Mouse (Mus musculus): ENCODE data around the gene Was. TPM values are rescaled to one million over a fixed set of nuclear protein-coding genes. Genes with fewer than 3 reads are reported as not detected.
"Not testable (repeated sequence)": the region's sequence is repeated elsewhere in the genome, so short reads cannot be mapped to it uniquely, and the experiment has no call there.

The Was gene
- polyA plus RNA-seq, 1 experiment: 6.0 TPM

- Histone ChIP-seq H3K4me3 (ENCODE audit: low read depth, low read length) (peak overlapping the region; percentile 50), H3K36me3 (ENCODE audit: control insufficient read depth, insufficient read depth, low read length) (0 out of 2 replicates have a peak, but pooled peaks cover 2% of the 10 kb centered on the region), H3K27ac (ENCODE audit: insufficient read depth, low read depth, low read length) (peak overlapping the region; percentile 27; the same call in 1 of the 2 replicates), H3K27me3 (ENCODE audit: control insufficient read depth, insufficient read depth, low read length) (no peaks in the 10 kb centered on the region), H3K4me1 (ENCODE audit: control insufficient read depth, insufficient read depth, insufficient read length, low read length) (peaks cover 2% of the 10 kb centered on the region; the same call in 1 of the 2 replicates)
- WGBS: 20% methylated on average over 3 of the region's 3 CpGs
- TF ChIP-seq POLR2A (IDR thresholded peaks at IDR 0.05; ENCODE audit: low read depth, low read length): no peak
- TF ChIP-seq CTCF (IDR thresholded peaks at IDR 0.05; ENCODE audit: extremely low read depth, insufficient read length, insufficient replicate concordance, low read depth, low read length): no peak
Measured at GRCm38 (mm10) chrX:8075104-8075503, 15.2 kb downstream of the Was start.

DNA sequence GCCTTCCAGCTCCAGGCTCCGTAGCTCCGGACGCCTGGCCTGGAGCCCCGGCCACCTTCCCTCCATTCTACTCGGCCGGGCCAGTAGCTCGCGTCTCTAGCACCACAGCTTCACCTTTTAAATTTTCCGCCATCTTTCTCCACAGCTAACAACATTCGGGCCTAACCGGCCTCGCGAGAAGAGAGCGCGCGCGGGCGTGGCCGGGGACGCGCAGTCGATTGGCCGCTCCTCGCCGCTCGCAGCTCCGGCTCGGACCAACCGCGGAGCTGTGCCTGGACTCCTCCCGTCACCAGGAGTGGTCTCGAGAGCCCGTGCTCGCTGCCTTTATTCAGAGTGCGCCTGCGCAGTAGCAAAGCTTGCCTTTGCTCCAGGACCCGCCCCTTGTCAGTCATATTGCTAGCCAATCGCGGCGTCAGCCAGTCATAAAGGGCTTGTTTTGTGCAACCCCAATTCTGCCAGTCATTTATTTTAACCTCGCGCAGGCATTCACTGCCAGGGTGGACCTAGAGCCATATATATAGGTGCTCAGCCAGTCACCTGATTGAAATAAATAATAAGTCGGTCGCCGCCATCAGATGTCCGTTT lies 15.8 kb downstream of the Was start, which contains the start of gene Suv39h1:
Gene Suv39h1 (minus strand): TSS at position 331 of the 585 bp plus-strand sequence.
- Histone ChIP-seq H3K36me3 (ENCODE audit: control insufficient read depth, insufficient read depth, low read length) (peaks cover 2% of the 10 kb centered on the region; the same call in 1 of the 2 replicates), H3K27me3 (ENCODE audit: control insufficient read depth, insufficient read depth, low read length) (no peaks in the 10 kb centered on the region), H3K4me3 (ENCODE audit: low read depth, low read length) (peak within 1 kb of the TSS; percentile 87), H3K4me1 (ENCODE audit: control insufficient read depth, insufficient read depth, insufficient read length, low read length) (peaks cover 2% of the 10 kb centered on the region; the same call in 1 of the 2 replicates), H3K27ac (ENCODE audit: insufficient read depth, low read depth, low read length) (peak within 1 kb of the TSS; percentile 27)
- TF ChIP-seq POLR2A (IDR thresholded peaks at IDR 0.05; ENCODE audit: low read depth, low read length) (no peak), CTCF (IDR thresholded peaks at IDR 0.05; ENCODE audit: extremely low read depth, insufficient read length, insufficient replicate concordance, low read depth, low read length) (no peak)
- 17% methylated on average over 46 of the region's 46 CpGs for WGBS

GRCm38 (mm10) chrX:8073881-8074429 lies 16.3 kb downstream of the Was start:
- peak overlapping the region; percentile 87 for H3K4me3 ChIP-seq (ENCODE audit: low read depth, low read length)
- no peak overlapping the region; the same call in none of the 2 replicates for H3K27ac ChIP-seq (ENCODE audit: insufficient read depth, low read depth, low read length)
- 15% methylated on average over 61 of the region's 64 CpGs for WGBS
- H3K27me3 ChIP-seq (ENCODE audit: control insufficient read depth, insufficient read depth, low read length): no peaks in the 10 kb centered on the region
- no peak for TF ChIP-seq POLR2A (IDR thresholded peaks at IDR 0.05; ENCODE audit: low read depth, low read length)
- TF ChIP-seq CTCF (IDR thresholded peaks at IDR 0.05; ENCODE audit: extremely low read depth, insufficient read length, insufficient replicate concordance, low read depth, low read length): no peak
- peaks cover 2% of the 10 kb centered on the region; the same call in 1 of the 2 replicates for H3K4me1 ChIP-seq (ENCODE audit: control insufficient read depth, insufficient read depth, insufficient read length, low read length)
- peaks cover 4% of the 10 kb centered on the region; the same call in 1 of the 2 replicates for H3K36me3 ChIP-seq (ENCODE audit: control insufficient read depth, insufficient read depth, low read length)

- Histone ChIP-seq H3K4me3 (ENCODE audit: low read depth, low read length) (no peak overlapping the region), H3K4me1 (ENCODE audit: control insufficient read depth, insufficient read depth, insufficient read length, low read length) (no peaks in the 10 kb centered on the region), H3K36me3 (ENCODE audit: control insufficient read depth, insufficient read depth, low read length) (peaks cover 8% of the 10 kb centered on the region), H3K27me3 (ENCODE audit: control insufficient read depth, insufficient read depth, low read length) (no peaks in the 10 kb centered on the region), H3K27ac (ENCODE audit: insufficient read depth, low read depth, low read length) (no peak overlapping the region)
- no peak for TF ChIP-seq POLR2A (IDR thresholded peaks at IDR 0.05; ENCODE audit: low read depth, low read length)
- TF ChIP-seq CTCF (IDR thresholded peaks at IDR 0.05; ENCODE audit: extremely low read depth, insufficient read length, insufficient replicate concordance, low read depth, low read length): no peak
- 83% methylated on average over 1 of the region's 1 CpGs for WGBS
Measured at GRCm38 (mm10) chrX:8069166-8069565, 21.1 kb downstream of the Was start.

DNA sequence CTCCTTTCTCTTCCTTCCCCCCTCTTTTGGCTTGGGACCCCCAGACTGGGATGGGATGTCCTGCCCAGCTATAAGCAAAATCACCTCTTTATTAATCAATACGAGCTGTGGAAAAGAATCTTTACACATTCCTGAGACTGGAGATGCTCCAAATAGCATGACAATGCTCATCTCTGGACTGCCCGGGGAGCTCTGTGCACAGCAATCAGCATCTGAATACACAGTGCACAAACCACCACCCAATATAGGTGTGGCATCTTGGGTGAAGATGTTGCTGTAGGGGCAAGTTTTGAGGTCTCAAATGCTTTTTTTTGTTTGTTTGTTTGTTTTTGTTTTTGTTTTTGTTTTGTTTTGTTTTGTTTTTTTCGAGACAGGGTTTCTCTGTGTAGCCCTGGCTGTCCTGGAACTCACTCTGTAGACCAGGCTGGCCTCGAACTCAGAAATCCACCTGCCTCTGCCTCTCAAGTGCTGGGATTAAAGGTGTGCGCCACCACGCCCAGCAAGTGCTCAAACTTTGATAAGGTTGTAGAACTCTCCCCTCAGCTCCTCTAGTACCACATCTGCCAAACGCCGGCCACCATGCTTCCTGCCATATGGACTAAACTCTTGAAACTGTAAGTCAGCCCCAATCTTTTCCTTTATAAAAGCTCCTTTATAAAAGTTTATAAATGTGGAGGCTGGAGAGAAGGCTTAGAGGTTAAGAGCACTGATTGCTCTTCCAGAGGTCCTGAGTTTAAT lies 39.1 kb downstream of the Was start:
- H3K27me3 ChIP-seq (ENCODE audit: control insufficient read depth, insufficient read depth, low read length); H3K4me1 ChIP-seq (ENCODE audit: control insufficient read depth, insufficient read depth, insufficient read length, low read length); H3K36me3 ChIP-seq (ENCODE audit: control insufficient read depth, insufficient read depth, low read length); H3K4me3 ChIP-seq (ENCODE audit: low read depth, low read length); H3K27ac ChIP-seq (ENCODE audit: insufficient read depth, low read depth, low read length): not testable (repeated sequence)
- 79% methylated on average over 8 of the region's 8 CpGs for WGBS

DNA sequence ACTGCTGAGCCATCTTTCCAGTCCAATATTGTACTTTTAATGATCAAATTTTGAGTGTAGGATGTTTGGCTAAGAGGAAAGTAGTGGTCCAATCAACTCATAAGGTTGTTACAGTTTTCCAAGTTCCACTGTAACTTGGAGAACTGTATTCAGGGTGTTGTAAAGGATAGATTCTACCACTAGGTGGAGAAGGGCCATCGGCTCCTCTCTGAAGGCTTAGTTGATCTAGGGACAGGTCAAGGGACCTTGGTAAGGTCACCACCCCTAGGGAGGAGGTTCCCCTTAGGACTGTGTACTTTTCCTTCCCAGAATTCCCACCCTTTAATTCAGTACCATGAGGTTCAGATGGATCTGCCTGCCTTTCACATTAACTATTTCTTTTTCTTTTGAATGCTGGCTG lies 57.3 kb downstream of the Was start:
- WGBS: 53% methylated on average over 1 of the region's 1 CpGs
- TF ChIP-seq POLR2A (IDR thresholded peaks at IDR 0.05; ENCODE audit: low read depth, low read length) (no peak), CTCF (IDR thresholded peaks at IDR 0.05; ENCODE audit: extremely low read depth, insufficient read length, insufficient replicate concordance, low read depth, low read length) (0 out of 2 replicates have a peak, but pooled peaks have one; percentile 6)
- no peak overlapping the region for H3K27ac ChIP-seq (ENCODE audit: insufficient read depth, low read depth, low read length)
- no peaks in the 10 kb centered on the region for H3K4me1 ChIP-seq (ENCODE audit: control insufficient read depth, insufficient read depth, insufficient read length, low read length)
- no peak overlapping the region for H3K4me3 ChIP-seq (ENCODE audit: low read depth, low read length)
- no peaks in the 10 kb centered on the region for H3K36me3 ChIP-seq (ENCODE audit: control insufficient read depth, insufficient read depth, low read length)
- no peaks in the 10 kb centered on the region for H3K27me3 ChIP-seq (ENCODE audit: control insufficient read depth, insufficient read depth, low read length)

Other genes with a start within 250 kb of the Was start
- 22.0 and 45.8 TPM in 2 replicates for gene Otud5, start 249.1 kb downstream of the Was start, polyA plus RNA-seq (2012; rRNA removed)
- gene Pim2, start 212.2 kb downstream of the Was start, polyA plus RNA-seq (2012; rRNA removed): 6.8 and 14.5 TPM in 2 replicates
- gene Slc35a2, start 206.5 kb downstream of the Was start, polyA plus RNA-seq (2012; rRNA removed): 53.4 and 99.6 TPM in 2 replicates
- 15.0 and 31.7 TPM in 2 replicates for gene Pqbp1, start 191.2 kb downstream of the Was start, polyA plus RNA-seq (2012; rRNA removed)
- gene Timm17b, start 191.1 kb downstream of the Was start, polyA plus RNA-seq (2012; rRNA removed): 20.8 and 31.8 TPM in 2 replicates
- gene Gm10491, start 182.7 kb downstream of the Was start, polyA plus RNA-seq (2012; rRNA removed): not detected in 2 replicates
- not detected in 2 replicates for gene Gm10490, start 181.0 kb downstream of the Was start, polyA plus RNA-seq (2012; rRNA removed)
- gene Pcsk1n, start 170.7 kb downstream of the Was start, polyA plus RNA-seq (2012; rRNA removed): 10.8 and 21.1 TPM in 2 replicates
- not detected in 2 replicates for gene Eras, start 161.9 kb downstream of the Was start, polyA plus RNA-seq (2012; rRNA removed)
- 5.8 and 11.0 TPM in 2 replicates for gene Hdac6, start 142.6 kb downstream of the Was start, polyA plus RNA-seq (2012; rRNA removed)
- 0.25 and 0.47 TPM in 2 replicates for gene Gata1, start 112.4 kb downstream of the Was start, polyA plus RNA-seq (2012; rRNA removed)
- gene Glod5, start 72.0 kb downstream of the Was start, polyA plus RNA-seq (2012; rRNA removed): 10.0 and 20.4 TPM in 2 replicates
- gene Suv39h1, start 15.7 kb downstream of the Was start, polyA plus RNA-seq (2012; rRNA removed): 4.5 and 9.2 TPM in 2 replicates
- gene Wdr13, start 42.4 kb upstream of the Was start, polyA plus RNA-seq (2012; rRNA removed): 81.7 and 93.0 TPM in 2 replicates
- 22.2 and 31.7 TPM in 2 replicates for gene Rbm3, start 55.4 kb upstream of the Was start, polyA plus RNA-seq (2012; rRNA removed)
- gene Tbc1d25, start 85.7 kb upstream of the Was start, polyA plus RNA-seq (2012; rRNA removed): 7.6 and 8.4 TPM in 2 replicates
- gene Ebp, start 103.0 kb upstream of the Was start, polyA plus RNA-seq (2012; rRNA removed): 47.7 and 88.0 TPM in 2 replicates
- 6.8 and 10.8 TPM in 2 replicates for gene Porcn, start 116.0 kb upstream of the Was start, polyA plus RNA-seq (2012; rRNA removed)
- 11.4 and 16.1 TPM in 2 replicates for gene Ftsj1, start 161.9 kb upstream of the Was start, polyA plus RNA-seq (2012; rRNA removed)
- gene Slc38a5, start 180.6 kb upstream of the Was start, polyA plus RNA-seq (2012; rRNA removed): 0.24 and 19.1 TPM in 2 replicates
- gene Ssxb10, start 236.9 kb upstream of the Was start, polyA plus RNA-seq (2012; rRNA removed): not detected in 2 replicates